Mouse (Mus musculus) ES-E14 (cell line): ENCODE measurements around the gene Gtf2ird1. TPM values are rescaled to one million over a fixed set of nuclear protein-coding genes. Genes with fewer than 3 reads are reported as not detected.

Experiments used
- DNase-seq: peaks from one replicate; pipeline ENCODE4 v3.0.0-alpha.2; 2013; ENCODE audit warnings: low read depth, low spot score
- H3K27ac ChIP-seq: 2 replicates; pipeline ENCODE4 v1.5.1; 2012; ENCODE audit warnings: low read depth, mild to moderate bottlenecking, low read length, moderate library complexity, mixed read lengths; ENCODE audit not compliant: poor library complexity, insufficient read depth, severe bottlenecking
- H3K36me3 ChIP-seq: 2 replicates; pipeline ENCODE4 v1.6.1; 2012; ENCODE audit warnings: mild to moderate bottlenecking, low read length, moderate library complexity, mixed read lengths; ENCODE audit not compliant: control insufficient read depth, poor library complexity, insufficient read depth, severe bottlenecking
- H3K4me1 ChIP-seq, 2 experiments: fragments of 150-350 bp in 1 of 2; sonication (generic) in 1 of 2; 2 replicates each; pipeline ENCODE4 v1.6.1; 2012; ENCODE audit warnings: low read length in 2 of 2, mild to moderate bottlenecking in 1 of 2, mixed read lengths in 1 of 2; ENCODE audit not compliant: control insufficient read depth in 2 of 2, insufficient read depth in 2 of 2, poor library complexity in 1 of 2
- H3K4me3 ChIP-seq, 2 experiments: fragments of 150-350 bp in 1 of 2; sonication (generic) in 1 of 2; 2 replicates each; pipeline ENCODE4 v1.5.1; 2012; ENCODE audit warnings: low read length in 2 of 2, low read depth in 1 of 2, mild to moderate bottlenecking in 1 of 2, mixed read lengths in 1 of 2; ENCODE audit not compliant: insufficient read depth in 1 of 2, poor library complexity in 1 of 2, severe bottlenecking in 1 of 2
- H3K9ac ChIP-seq: 2 replicates; pipeline ENCODE4 v1.6.1; 2012; ENCODE audit warnings: low read depth, mild to moderate bottlenecking, low read length, mixed read lengths; ENCODE audit not compliant: poor library complexity, insufficient read depth, severe bottlenecking
- H3K9me3 ChIP-seq: fragments of 150-350 bp; sonication (generic); 2 replicates; pipeline ENCODE4 v1.6.1; 2012; ENCODE audit warnings: low read depth, mild to moderate bottlenecking, low read length; ENCODE audit not compliant: control insufficient read depth, insufficient read depth
- CHD2 ChIP-seq: IDR thresholded peaks from 2 replicates; pipeline ENCODE4 v1.6.1; 2014; ENCODE audit warnings: mild to moderate bottlenecking, low read depth, low read length, inconsistent platforms
- HCFC1 ChIP-seq: IDR thresholded peaks from 2 replicates; pipeline ENCODE4 v1.6.1; 2012; ENCODE audit warnings: low read length, inconsistent platforms, borderline replicate concordance; ENCODE audit not compliant: insufficient read depth
- MAFK ChIP-seq: IDR thresholded peaks from 2 replicates; pipeline ENCODE4 v1.6.1; 2014; ENCODE audit warnings: mild to moderate bottlenecking, low read depth, low read length, inconsistent platforms; ENCODE audit not compliant: insufficient read depth
- ZC3H11A ChIP-seq: IDR thresholded peaks from 2 replicates; pipeline ENCODE4 v1.6.1; 2012; ENCODE audit warnings: low read depth, mild to moderate bottlenecking, inconsistent platforms, low read length, borderline replicate concordance
- ZNF384 ChIP-seq: IDR thresholded peaks from 2 replicates; pipeline ENCODE4 v1.6.1; 2012; ENCODE audit warnings: low read depth, low read length, inconsistent platforms
- in situ Hi-C, 2 experiments: fragments of 600-800 bp; cut with MboI; formaldehyde crosslinking; loops; one replicate each; pipeline ENCODE4 v1.15.1; 2025; ENCODE audit warnings: low sequenced_read_pairs in 2 of 2, inconsistent platforms in 1 of 2; ENCODE audit not compliant: unreplicated experiment in 2 of 2
- total RNA-seq: library from RNA; depleted of rRNA; stranded (reverse); fragments of 300-350 nt; gene quantifications from 2 replicates; pipeline ENCODE4 v1.2.3, GENCODE M21; 2012

Gtf2ird1 gene
- total RNA-seq, 1 experiment: 63.5 TPM

DNA sequence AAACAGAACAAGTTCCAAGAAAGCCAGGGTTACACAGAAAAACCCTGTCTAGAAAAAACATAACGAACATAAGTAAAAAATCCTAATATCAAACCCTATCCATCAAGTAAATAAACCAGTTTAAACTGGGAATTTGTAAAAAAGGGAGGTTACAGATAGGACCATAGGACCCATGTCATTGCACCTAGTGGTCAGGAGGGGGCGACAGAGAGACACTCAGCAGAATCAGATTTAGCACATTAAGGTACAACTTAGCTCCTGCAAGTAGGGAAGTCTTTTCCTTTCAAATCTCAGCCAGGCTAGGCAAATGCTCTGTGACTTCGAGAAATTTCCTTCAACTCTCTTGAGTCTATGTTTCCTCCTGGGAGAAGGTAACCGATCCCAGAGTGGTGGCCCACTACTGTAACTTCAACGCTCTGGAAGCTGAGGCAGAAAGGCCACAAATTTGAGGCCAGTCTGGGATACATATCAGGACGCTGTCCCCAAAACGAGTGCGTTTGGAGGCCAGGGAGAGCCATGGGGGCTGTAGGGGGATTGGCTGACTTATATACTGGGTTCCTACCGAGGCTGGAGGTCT, 82.5 kb downstream of the Gtf2ird1 start:
- H3K4me1 ChIP-seq: peaks cover 0 to 12% of the 10 kb centered on the region in 2 experiments; a peak in 2 of 4 replicates
- no peak overlapping the region for H3K9ac ChIP-seq
- TF ChIP-seq ZNF384 (no peak), CHD2 (no peak), ZC3H11A (0 out of 2 replicates have a peak, but pooled peaks have one; percentile 11), HCFC1 (no peak)
- peaks cover 27% of the 10 kb centered on the region for H3K36me3 ChIP-seq
- in situ Hi-C loops: loop anchor here (5.0 to 10.0 kb wide), 2 partner anchors 103 to 111 kb away; no protein-coding TSS in a partner anchor
- H3K9me3 ChIP-seq: no peaks in the 10 kb centered on the region
- no peak overlapping the region for H3K27ac ChIP-seq
- peak; percentile 56 for DNase-seq
- no peak overlapping the region for H3K4me3 ChIP-seq

DNA sequence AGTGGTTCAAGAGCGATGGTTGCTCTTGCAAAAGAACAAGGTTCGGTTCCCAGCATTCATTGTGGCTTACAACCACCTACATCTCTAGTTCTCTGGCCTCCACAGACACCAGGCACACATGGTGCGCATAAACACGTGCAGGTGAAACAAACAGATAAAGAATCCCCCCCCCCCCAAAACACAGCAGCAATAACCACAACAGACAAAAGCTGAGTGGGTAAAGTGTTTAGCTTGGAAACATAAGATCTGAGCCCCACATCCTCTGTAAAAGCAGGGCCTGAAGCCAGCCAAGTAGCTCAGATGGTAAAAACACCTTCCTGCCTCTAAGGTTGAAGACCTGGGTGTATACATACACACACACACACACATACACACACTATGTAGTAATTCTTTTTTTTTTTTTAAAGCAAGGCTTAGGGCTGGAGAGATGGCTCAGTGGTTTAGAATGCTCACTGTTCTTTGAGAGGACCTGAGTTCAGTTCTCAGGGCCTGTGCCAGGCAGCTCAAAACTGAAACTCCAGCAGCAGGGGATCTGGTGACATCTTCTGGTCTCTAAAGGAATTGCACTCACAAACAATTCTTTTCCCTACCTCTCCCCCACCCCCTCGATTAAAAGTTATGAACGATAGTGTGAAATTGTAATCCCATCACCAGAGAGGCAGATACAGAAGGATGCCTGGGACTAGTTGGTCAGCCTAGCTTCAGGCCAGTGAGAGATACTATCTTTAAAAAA, 83.4 kb downstream of the Gtf2ird1 start:
- in situ Hi-C loops: loop anchor here (5.0 to 10.0 kb wide), 2 partner anchors 104 to 112 kb away; no protein-coding TSS in a partner anchor
- no peak overlapping the region for H3K4me3 ChIP-seq
- H3K4me1 ChIP-seq: peaks cover 0 to 12% of the 10 kb centered on the region in 2 experiments; a peak in 2 of 4 replicates
- no peaks in the 10 kb centered on the region for H3K9me3 ChIP-seq
- no peak for DNase-seq
- peaks cover 23% of the 10 kb centered on the region for H3K36me3 ChIP-seq
- no peak for TF ChIP-seq CHD2
- no peak for TF ChIP-seq MAFK
- no peak for TF ChIP-seq ZNF384
- no peak for TF ChIP-seq HCFC1
- no peak for TF ChIP-seq ZC3H11A
- H3K27ac ChIP-seq: no peak overlapping the region
- no peak overlapping the region for H3K9ac ChIP-seq

DNA sequence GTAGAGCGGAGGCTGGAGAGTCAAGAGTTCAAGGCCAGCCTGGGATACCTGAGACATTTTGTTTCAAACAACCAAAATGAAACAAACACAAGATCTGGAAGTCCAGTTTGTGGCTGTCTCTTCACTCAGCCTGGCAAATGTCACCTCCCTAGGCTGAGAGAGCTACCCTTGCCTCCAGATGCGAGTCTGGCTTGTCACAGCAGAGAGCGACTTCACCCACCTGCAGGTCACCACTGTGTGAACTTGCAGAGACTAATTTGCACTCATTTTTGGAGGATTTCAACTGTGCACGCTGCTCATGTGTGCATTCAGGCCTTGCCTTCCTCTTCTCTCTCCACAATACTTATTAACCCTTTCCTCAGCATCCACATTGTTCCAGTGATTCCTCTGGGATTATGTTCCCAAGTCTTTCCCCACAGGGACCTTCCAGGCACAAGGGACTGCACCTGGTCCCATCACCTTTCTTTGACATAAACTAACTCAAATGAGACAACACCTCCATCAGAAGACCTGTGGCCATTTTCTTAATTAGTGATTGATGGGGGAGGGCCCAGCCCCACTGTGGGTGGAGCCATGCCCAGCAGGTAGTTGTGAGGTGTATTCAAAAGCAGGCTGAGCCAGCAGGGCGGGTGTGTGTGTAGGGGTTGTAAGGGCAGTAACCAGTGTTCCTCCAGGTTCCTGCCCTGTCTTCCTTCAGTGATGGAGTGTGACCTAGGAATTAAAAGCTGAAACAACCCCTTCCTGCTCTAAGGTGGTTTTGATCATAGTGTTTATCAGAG, 84.8 kb downstream of the Gtf2ird1 start:
- H3K27ac ChIP-seq: 0 out of 2 replicates have a peak overlapping the region, but pooled peaks have one; percentile 9
- peaks cover 21% of the 10 kb centered on the region for H3K36me3 ChIP-seq
- H3K4me3 ChIP-seq: no peak overlapping the region
- TF ChIP-seq HCFC1: no peak
- H3K9ac ChIP-seq: no peak overlapping the region
- no peak for DNase-seq
- in situ Hi-C loops: loop anchor here (5.0 to 10.0 kb wide), 2 partner anchors 106 to 113 kb away; no protein-coding TSS in a partner anchor
- H3K9me3 ChIP-seq: no peaks in the 10 kb centered on the region
- H3K4me1 ChIP-seq: peaks cover 0 to 12% of the 10 kb centered on the region in 2 experiments; a peak in 2 of 4 replicates

DNA sequence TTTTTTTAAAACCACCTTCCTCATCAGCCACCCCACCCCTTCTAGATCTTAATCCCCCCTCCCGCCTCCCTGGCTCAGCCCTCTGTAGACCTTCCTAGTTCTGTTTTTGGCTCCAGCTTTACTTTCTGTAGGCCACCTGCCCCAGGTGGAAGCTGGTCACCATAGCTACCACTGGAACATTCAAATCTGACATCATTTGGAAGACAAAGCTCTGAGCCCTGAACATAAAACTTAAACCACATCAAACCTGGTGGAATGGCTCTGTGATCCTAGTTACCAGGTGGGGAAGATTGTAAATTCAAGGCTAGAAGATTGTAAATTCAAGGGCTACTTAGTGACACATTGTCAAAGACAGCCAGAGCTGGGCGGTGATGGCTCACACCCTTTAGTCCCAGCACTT, 85.7 kb downstream of the Gtf2ird1 start:
- TF ChIP-seq ZC3H11A (no peak), HCFC1 (no peak), MAFK (no peak), CHD2 (no peak), ZNF384 (no peak)
- Histone ChIP-seq H3K36me3 (peaks cover 21% of the 10 kb centered on the region), H3K27ac (no peak overlapping the region), H3K9me3 (no peaks in the 10 kb centered on the region), H3K4me1 (peaks cover 0 to 12% of the 10 kb centered on the region in 2 experiments; a peak in 2 of 4 replicates), H3K4me3 (no peak overlapping the region), H3K9ac (no peak overlapping the region)
- in situ Hi-C loops: loop anchor here (5.0 to 10.0 kb wide), 2 partner anchors 106 to 114 kb away; no protein-coding TSS in a partner anchor
- DNase-seq: no peak
